In genomic region chr6:126154372-126154982, GRCm38 (mm10) we compare ENCODE assay signal across 9 mouse cellular contexts. TPM values are rescaled to one million over a fixed set of nuclear protein-coding genes. Genes with fewer than 3 reads are reported as not detected.
DNase-seq lines count a peak whose midpoint lies in the region; TF ChIP-seq lines count a peak whose summit lies in the region.
"Had no signal": no experiment of that assay in that cellular context is flagged by ENCODE, and none has a peak within 500 bp of the region (broad histone marks: within the 10 kb centered on the region; RNA-seq: fewer than 3 reads in every experiment).

No protein-coding gene starts in this region.

- no peak for TF ChIP-seq POLR2A in cortical plate, adult 2 months (IDR thresholded peaks at IDR 0.05; ENCODE audit: extremely low read depth, insufficient read depth, low read length)

- no peak overlapping the region for H3K4me3 ChIP-seq in cortical plate, adult 2 months (ENCODE audit: insufficient read depth, low read length)

- no peak overlapping the region for H3K27ac ChIP-seq in cortical plate, adult 2 months (ENCODE audit: insufficient read depth, low read length)

- peak; percentile 73 for TF ChIP-seq CTCF in cortical plate, adult 2 months (IDR thresholded peaks at IDR 0.05; ENCODE audit: extremely low read depth, insufficient read depth, low read length)

- H3K4me1 ChIP-seq in cortical plate, adult 2 months (ENCODE audit: control insufficient read depth, insufficient read depth, low read length): peaks cover 2% of the 10 kb centered on the region; the same call in 1 of the 2 replicates

- DNase-seq in adrenal gland, postnatal 10 days: peak; percentile 61
- no peak for DNase-seq in adrenal gland, postnatal 4 days (ENCODE audit: low spot score in 2 of 2)
- DNase-seq in 3T3-L1 (ENCODE audit: low read depth, low spot score): peak; percentile 65
- DNase-seq in kidney, adult 9 months: peak; percentile 71
- peak; percentile 71 for DNase-seq in retina, postnatal 1 day
- no peak for DNase-seq in thymus, postnatal 10 days (ENCODE audit: low spot score in 2 of 2)
- no peak for DNase-seq in urinary bladder, adult 2 months (ENCODE audit: low spot score)

RNA-seq across cellular contexts. Expression of gene Ntf3, which starts 12.2 kb away (rescaled TPM):
- 1 to 10 TPM; 3.0 to 3.7 TPM for total RNA-seq in adrenal gland, postnatal 10 days (2021)
- total RNA-seq in adrenal gland, postnatal 4 days (2021): 1 to 10 TPM in 1 of 2 experiments, under 1 TPM in 1; 0.85 to 1.5 TPM
- polyA plus RNA-seq in cortical plate, adult 2 months (2012; rRNA removed): 1.5 and 2.9 TPM in 2 replicates
- 19.7 and 20.6 TPM in 2 replicates for polyA plus RNA-seq in urinary bladder, adult 2 months (2012; rRNA removed)
- polyA plus RNA-seq: C2C12 had no signal

Comparison
In these comparisons a context has a peak if more than half of its experiments do, and no peak if none do; other contexts are left out.
1. DNase-seq: peak in adrenal gland, postnatal 10 days (single experiment), 3T3-L1 (single experiment), kidney, adult 9 months (single experiment) and retina, postnatal 1 day (single experiment); none in adrenal gland, postnatal 4 days (0 of 2), thymus, postnatal 10 days (0 of 2) and urinary bladder, adult 2 months (single experiment).